Mouse (Mus musculus): ENCODE measurements around the gene Babam2. TPM values are rescaled to one million over a fixed set of nuclear protein-coding genes. Genes with fewer than 3 reads are reported as not detected.

The Babam2 gene
- polyA plus RNA-seq, 1 experiment from 2014 or later: 46.9 TPM

- no peaks in the 10 kb centered on the region for H3K4me1 ChIP-seq
- no peak overlapping the region for H3K4me2 ChIP-seq (replicated peaks)
- H3K36me3 ChIP-seq: no peaks in the 10 kb centered on the region
- H3K4me3 ChIP-seq: no peak overlapping the region
- H3K9me3 ChIP-seq: no peaks in the 10 kb centered on the region
- WGBS: 72% methylated on average over 4 of the region's 4 CpGs
- no peak overlapping the region for H3K27ac ChIP-seq (replicated peaks)
- no peak for ATAC-seq (replicated peaks)
- no peak overlapping the region for H3K9ac ChIP-seq (replicated peaks)
- H3K27me3 ChIP-seq: no peaks in the 10 kb centered on the region
Observed at GRCm38 (mm10) chr5:32069096-32069495, 371.6 kb downstream of the Babam2 start.

DNA sequence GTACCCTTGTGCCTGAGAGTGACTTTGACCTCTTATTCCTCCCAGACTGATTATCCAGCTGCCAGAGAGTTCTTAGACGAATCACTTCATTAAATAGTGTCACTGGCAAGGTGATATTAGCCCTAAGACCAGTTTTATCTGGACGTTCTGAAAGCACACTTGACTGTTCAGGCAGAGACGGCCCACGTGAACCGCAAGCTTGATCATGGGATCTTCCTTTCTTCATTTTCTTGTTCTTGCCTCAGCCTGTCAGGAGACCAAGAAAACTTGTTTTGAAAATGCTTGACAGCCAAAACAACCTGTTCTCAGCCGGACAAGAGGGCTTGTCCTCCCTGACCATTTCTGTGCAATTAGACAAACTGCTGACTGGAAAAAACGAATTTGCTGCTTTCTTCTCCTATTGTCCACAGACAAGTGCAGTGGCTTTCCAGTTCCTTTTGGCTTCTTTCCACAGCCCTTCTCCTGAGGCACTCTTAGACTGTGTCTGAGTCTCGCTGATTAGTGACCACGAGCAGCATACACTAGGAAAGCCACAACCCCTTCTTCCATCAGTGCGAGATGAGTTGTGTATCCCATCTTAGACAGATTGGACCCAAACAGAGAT lies 372.2 kb downstream of the Babam2 start:
- H3K4me2 ChIP-seq (replicated peaks): no peak overlapping the region
- H3K27me3 ChIP-seq: no peaks in the 10 kb centered on the region
- no peaks in the 10 kb centered on the region for H3K36me3 ChIP-seq
- 79% methylated on average over 10 of the region's 10 CpGs for WGBS
- H3K9ac ChIP-seq (replicated peaks): no peak overlapping the region
- no peak overlapping the region for H3K27ac ChIP-seq (replicated peaks)
- H3K4me1 ChIP-seq: no peaks in the 10 kb centered on the region
- H3K4me3 ChIP-seq: no peak overlapping the region
- H3K9me3 ChIP-seq: no peaks in the 10 kb centered on the region
- no peak for ATAC-seq (replicated peaks)

DNA sequence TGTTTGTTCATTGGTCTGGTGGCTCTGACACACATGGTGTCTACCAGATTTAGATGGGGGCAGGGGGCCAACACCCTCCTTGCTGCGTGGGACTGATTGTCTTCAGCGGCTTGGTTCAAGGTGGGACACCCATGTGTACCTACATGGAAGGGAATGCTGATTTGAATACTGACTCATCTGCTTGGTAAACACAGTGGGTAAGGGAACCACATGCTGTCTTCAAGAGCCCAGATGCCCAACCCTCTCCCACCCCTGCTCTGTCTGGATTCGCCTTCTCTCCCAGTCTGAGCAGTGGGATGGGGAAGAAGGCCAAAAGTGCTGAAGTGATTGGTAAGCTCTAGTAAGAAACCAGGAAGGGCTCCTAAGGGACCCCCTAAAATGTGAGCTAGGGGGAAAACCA lies 373.3 kb downstream of the Babam2 start:
- Histone ChIP-seq H3K9me3 (no peaks in the 10 kb centered on the region), H3K36me3 (no peaks in the 10 kb centered on the region), H3K9ac (replicated peaks) (no peak overlapping the region), H3K27me3 (no peaks in the 10 kb centered on the region), H3K4me3 (no peak overlapping the region), H3K27ac (replicated peaks) (no peak overlapping the region), H3K4me2 (replicated peaks) (no peak overlapping the region), H3K4me1 (no peaks in the 10 kb centered on the region)
- 95% methylated on average over 3 of the region's 3 CpGs for WGBS
- ATAC-seq (replicated peaks): no peak

DNA sequence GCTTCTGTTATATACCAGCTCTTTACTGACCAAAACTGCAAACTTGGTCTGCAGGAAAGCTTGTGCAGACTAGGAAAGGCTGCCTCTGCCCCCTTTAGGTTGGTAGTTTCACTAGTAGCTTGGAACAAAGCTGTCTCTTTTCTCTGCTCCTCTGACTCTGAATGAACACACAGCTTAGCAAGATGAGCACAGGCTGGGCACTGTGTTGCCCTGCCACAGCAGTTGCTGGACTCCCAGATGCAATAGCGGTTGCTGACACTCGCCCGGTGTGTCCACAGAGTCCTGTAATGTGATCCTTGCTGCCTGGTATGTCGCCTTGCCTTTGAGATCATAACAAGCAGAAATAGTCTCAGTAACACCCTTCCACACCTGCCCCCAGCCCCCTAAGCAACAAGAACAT lies 373.8 kb downstream of the Babam2 start:
- Histone ChIP-seq H3K4me3 (no peak overlapping the region), H3K9me3 (no peaks in the 10 kb centered on the region), H3K36me3 (no peaks in the 10 kb centered on the region), H3K9ac (replicated peaks) (no peak overlapping the region), H3K27me3 (no peaks in the 10 kb centered on the region), H3K27ac (replicated peaks) (no peak overlapping the region), H3K4me1 (no peaks in the 10 kb centered on the region), H3K4me2 (replicated peaks) (no peak overlapping the region)
- ATAC-seq (replicated peaks): no peak
- WGBS: 90% methylated on average over 4 of the region's 4 CpGs

- Histone ChIP-seq H3K9me3 (no peaks in the 10 kb centered on the region), H3K4me3 (no peak overlapping the region), H3K9ac (replicated peaks) (no peak overlapping the region), H3K27me3 (no peaks in the 10 kb centered on the region), H3K4me1 (no peaks in the 10 kb centered on the region), H3K27ac (replicated peaks) (no peak overlapping the region), H3K36me3 (no peaks in the 10 kb centered on the region), H3K4me2 (replicated peaks) (no peak overlapping the region)
- no peak for ATAC-seq (replicated peaks)
- 95% methylated on average over 5 of the region's 5 CpGs for WGBS
Observed at GRCm38 (mm10) chr5:32071824-32072223, 374.3 kb downstream of the Babam2 start.

- ATAC-seq (replicated peaks): no peak
- Histone ChIP-seq H3K4me1 (no peaks in the 10 kb centered on the region), H3K36me3 (no peaks in the 10 kb centered on the region), H3K27me3 (no peaks in the 10 kb centered on the region), H3K9me3 (no peaks in the 10 kb centered on the region), H3K4me3 (no peak overlapping the region), H3K9ac (replicated peaks) (no peak overlapping the region), H3K4me2 (replicated peaks) (no peak overlapping the region), H3K27ac (replicated peaks) (no peak overlapping the region)
- over 99% methylated on average over 3 of the region's 3 CpGs for WGBS
Observed at GRCm38 (mm10) chr5:32072877-32073276, 375.4 kb downstream of the Babam2 start.

- WGBS: 83% methylated on average over 3 of the region's 3 CpGs
- no peak overlapping the region for H3K27ac ChIP-seq (replicated peaks)
- no peak overlapping the region for H3K4me3 ChIP-seq
- no peaks in the 10 kb centered on the region for H3K36me3 ChIP-seq
- H3K27me3 ChIP-seq: no peaks in the 10 kb centered on the region
- no peak for ATAC-seq (replicated peaks)
- H3K9ac ChIP-seq (replicated peaks): no peak overlapping the region
- H3K4me2 ChIP-seq (replicated peaks): no peak overlapping the region
- no peaks in the 10 kb centered on the region for H3K9me3 ChIP-seq
- H3K4me1 ChIP-seq: no peaks in the 10 kb centered on the region
Observed at GRCm38 (mm10) chr5:32074053-32074452, 376.6 kb downstream of the Babam2 start.

DNA sequence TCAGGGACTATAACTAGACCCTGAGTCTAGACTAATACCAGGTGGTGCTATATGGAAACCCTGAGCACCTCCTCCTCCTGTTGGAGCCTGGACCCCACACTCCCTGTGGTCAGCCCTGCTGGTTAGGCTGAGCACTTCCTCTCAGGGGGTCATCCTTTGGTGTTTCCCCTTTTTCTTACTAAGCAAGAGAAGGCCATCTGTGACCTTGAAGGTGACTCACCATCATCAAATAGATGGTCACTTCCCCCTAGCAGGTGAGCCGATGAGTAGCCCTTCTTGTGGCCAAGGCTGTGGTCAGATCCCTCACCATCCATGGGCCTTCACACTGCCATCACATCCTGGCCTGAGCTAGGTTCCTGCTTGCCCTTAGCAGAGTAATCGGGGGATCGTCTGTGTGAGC lies 379.7 kb downstream of the Babam2 start:
- H3K9ac ChIP-seq (replicated peaks): no peak overlapping the region
- H3K4me2 ChIP-seq (replicated peaks): no peak overlapping the region
- H3K4me1 ChIP-seq: no peaks in the 10 kb centered on the region
- H3K27me3 ChIP-seq: no peaks in the 10 kb centered on the region
- H3K9me3 ChIP-seq: no peaks in the 10 kb centered on the region
- no peak overlapping the region for H3K4me3 ChIP-seq
- H3K27ac ChIP-seq (replicated peaks): no peak overlapping the region
- 92% methylated on average over 3 of the region's 3 CpGs for WGBS
- no peaks in the 10 kb centered on the region for H3K36me3 ChIP-seq
- ATAC-seq (replicated peaks): no peak

DNA sequence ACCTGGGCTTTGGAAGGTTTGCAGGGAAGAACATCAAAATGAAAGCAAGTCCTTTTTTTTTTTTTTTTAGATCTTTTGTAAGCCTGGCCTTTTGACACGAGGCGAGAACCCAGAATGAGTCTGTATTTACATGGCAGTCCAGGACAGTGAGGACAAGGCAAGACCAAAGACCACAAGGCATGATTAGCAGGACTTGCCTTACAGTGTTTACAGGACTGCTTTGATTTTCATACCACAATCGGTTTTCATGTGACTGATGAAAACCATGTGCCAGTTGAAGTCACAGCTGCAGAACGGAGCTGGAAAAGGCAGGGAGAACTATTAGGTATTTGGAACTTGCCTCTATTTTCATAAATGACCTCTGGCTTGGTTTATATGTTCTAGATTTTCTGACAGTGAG lies 381.5 kb downstream of the Babam2 start:
- Histone ChIP-seq H3K9ac (replicated peaks) (no peak overlapping the region), H3K27ac (replicated peaks) (no peak overlapping the region), H3K27me3 (no peaks in the 10 kb centered on the region), H3K36me3 (no peaks in the 10 kb centered on the region), H3K4me3 (no peak overlapping the region), H3K4me1 (no peaks in the 10 kb centered on the region), H3K9me3 (no peaks in the 10 kb centered on the region), H3K4me2 (replicated peaks) (no peak overlapping the region)
- WGBS: 81% methylated on average over 4 of the region's 4 CpGs
- ATAC-seq (replicated peaks): no peak

DNA sequence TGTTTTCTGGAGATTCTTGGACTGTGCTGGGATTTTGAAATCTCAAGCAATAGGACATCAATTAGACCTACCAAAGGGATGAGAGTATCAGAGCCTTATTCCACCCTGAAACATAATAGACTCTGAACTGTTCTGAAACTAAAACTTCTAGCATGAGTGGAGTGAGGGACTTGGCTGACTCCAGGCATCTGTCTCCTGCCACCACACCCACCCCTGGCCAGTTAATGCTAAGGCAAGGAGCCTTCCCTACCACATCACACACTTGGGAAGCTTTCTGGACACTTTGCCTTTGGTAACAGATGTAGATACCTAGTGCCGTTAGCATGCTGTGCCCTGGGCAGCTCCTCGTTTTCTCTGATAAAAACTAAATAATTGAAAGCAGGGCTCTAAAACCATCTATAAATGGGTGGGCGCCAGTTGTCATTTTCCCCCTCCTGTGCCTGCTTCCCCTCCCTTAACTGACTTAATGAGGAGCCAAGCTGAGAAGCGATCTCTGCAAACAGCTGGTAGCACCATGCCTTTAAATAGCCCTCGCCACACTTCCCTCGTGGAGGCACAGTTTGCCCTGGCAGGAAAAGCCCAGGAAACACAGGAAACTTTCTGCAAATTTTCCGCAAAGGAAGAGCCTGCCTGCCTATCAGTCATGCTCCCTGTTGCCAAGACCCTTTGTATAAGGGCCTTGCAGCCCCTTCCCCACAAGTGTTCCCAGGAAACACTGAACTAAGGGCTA lies 383.2 kb downstream of the Babam2 start:
- Histone ChIP-seq H3K27me3 (no peaks in the 10 kb centered on the region), H3K9me3 (no peaks in the 10 kb centered on the region), H3K36me3 (no peaks in the 10 kb centered on the region), H3K9ac (replicated peaks) (no peak overlapping the region), H3K4me2 (replicated peaks) (no peak overlapping the region), H3K4me1 (no peaks in the 10 kb centered on the region), H3K27ac (replicated peaks) (no peak overlapping the region), H3K4me3 (no peak overlapping the region)
- 34% methylated on average over 7 of the region's 7 CpGs for WGBS
- no peak for ATAC-seq (replicated peaks)

- Histone ChIP-seq H3K4me1 (no peaks in the 10 kb centered on the region), H3K4me2 (replicated peaks) (no peak overlapping the region), H3K9ac (replicated peaks) (no peak overlapping the region), H3K27me3 (no peaks in the 10 kb centered on the region), H3K9me3 (no peaks in the 10 kb centered on the region), H3K36me3 (no peaks in the 10 kb centered on the region), H3K27ac (replicated peaks) (no peak overlapping the region), H3K4me3 (no peak overlapping the region)
- WGBS: 87% methylated on average over 10 of the region's 10 CpGs
- ATAC-seq (replicated peaks): no peak
Observed at GRCm38 (mm10) chr5:32084401-32084804, 386.9 kb downstream of the Babam2 start.

GRCm38 (mm10) chr5:32085566-32085965 lies 388.1 kb downstream of the Babam2 start:
- Histone ChIP-seq H3K27ac (replicated peaks) (no peak overlapping the region), H3K4me1 (no peaks in the 10 kb centered on the region), H3K9me3 (no peaks in the 10 kb centered on the region), H3K27me3 (no peaks in the 10 kb centered on the region), H3K4me2 (replicated peaks) (no peak overlapping the region), H3K4me3 (no peak overlapping the region), H3K9ac (replicated peaks) (no peak overlapping the region), H3K36me3 (no peaks in the 10 kb centered on the region)
- ATAC-seq (replicated peaks): no peak
- 94% methylated on average over 2 of the region's 2 CpGs for WGBS

- Histone ChIP-seq H3K4me1 (no peaks in the 10 kb centered on the region), H3K36me3 (no peaks in the 10 kb centered on the region), H3K9me3 (no peaks in the 10 kb centered on the region), H3K4me2 (replicated peaks) (no peak overlapping the region), H3K27me3 (no peaks in the 10 kb centered on the region), H3K9ac (replicated peaks) (no peak overlapping the region), H3K4me3 (no peak overlapping the region), H3K27ac (replicated peaks) (no peak overlapping the region)
- WGBS: 90% methylated on average over 2 of the region's 2 CpGs
- ATAC-seq (replicated peaks): no peak
Observed at GRCm38 (mm10) chr5:32085971-32086370, 388.5 kb downstream of the Babam2 start.

Measured in forebrain, embryonic 15.5 days (tissue).